Mouse (Mus musculus) urinary bladder, postnatal 36 days (tissue): ENCODE data around the gene Trim72.
A peak's percentile ranks its signal among the peaks of the same experiment; 100 is the strongest.

Experiments used
- DNase-seq, 2 experiments: peaks; one replicate each; pipeline ENCODE4 v3.0.0; 2022; ENCODE audit warnings: low spot score in 2 of 2, mixed read lengths in 1 of 2

The Trim72 gene

GRCm38 (mm10) chr7:128050739-128051138, 47.0 kb downstream of the Trim72 start:
- DNase-seq, result peak in 1 of 2 experiments; percentile 8

GRCm38 (mm10) chr7:128053061-128053460, 49.3 kb downstream of the Trim72 start:
- DNase-seq, result no peak

DNA sequence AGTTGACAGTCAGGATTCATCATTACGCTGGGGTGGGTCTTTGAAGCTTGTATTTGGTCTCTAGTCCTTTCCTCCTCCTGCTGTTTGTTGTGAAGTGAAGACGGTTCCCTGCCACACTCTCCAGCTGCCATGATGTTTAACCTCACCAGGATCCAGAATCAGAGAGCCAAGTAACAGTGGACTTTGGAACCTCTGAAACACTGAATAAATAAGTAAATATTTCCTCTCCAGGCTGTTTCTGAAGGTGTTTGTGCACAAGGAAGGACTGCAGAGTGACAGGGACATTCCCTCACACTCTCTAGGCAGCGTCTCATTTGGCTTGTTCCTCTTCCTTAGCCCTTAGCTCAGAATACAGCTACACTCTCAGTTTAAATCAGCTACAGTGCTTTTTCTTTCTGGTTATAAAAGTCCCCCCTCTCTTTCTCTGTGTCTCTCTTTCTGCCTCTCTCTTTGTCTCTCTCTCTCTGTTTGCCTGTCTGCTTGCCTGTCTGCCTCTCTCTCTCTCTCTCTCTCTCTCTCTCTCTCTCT, 53.2 kb downstream of the Trim72 start:
- no peak for DNase-seq

DNA sequence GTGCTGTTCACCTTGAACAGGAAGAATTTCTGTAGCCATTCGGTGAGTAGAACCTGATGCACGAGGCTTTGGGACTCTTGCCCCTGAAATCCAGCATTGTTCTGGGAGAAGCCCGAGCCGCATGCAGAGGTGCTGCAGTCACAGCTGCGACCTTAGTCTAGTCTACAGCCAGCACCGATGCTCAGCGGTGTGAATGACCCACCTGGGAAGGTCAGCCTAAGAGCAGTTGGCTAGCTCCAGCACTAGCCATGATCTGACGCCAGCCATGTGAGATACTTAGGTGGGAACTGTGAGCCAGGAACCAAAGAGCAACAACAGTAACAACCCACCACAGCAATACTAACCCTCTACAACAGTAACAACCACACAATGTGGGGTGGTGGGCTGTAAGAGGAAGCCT, 54.1 kb downstream of the Trim72 start:
- DNase-seq, result no peak

GRCm38 (mm10) chr7:128058576-128058975, 54.8 kb downstream of the Trim72 start:
- DNase-seq, result no peak

DNA sequence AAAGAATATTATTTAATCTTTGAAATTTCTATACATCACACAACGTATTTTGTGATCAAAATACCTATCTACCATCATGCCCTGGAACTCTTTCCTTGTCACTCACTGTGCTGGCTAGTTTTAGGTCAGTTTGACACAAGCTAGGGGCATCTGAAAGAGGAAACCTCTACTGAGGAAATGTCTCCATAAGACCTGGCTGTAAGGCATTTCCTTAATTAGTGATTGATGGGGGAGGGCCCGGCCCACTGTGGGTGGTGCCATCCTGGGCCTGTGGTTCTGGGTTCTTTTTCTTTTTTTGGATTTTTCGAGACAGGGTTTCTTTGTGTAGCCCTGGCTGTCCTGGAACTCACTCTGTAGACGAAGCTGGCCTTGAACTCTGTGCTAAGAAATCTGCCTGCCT, 55.3 kb downstream of the Trim72 start:
- no peak for DNase-seq
